Mouse (Mus musculus): Measurements from ENCODE around the gene Get4. TPM values are rescaled to one million over a fixed set of nuclear protein-coding genes. Genes with fewer than 3 reads are reported as not detected.

The Get4 gene
- polyA plus RNA-seq, 1 experiment from 2014 or later, result 113 TPM

GRCm38 (mm10) chr5:139220006-139220515 lies 32.1 kb upstream of the Get4 start:
- H3K9ac ChIP-seq, result no peak overlapping the region
- no peak overlapping the region for H3K4me3 ChIP-seq
- ATAC-seq (ENCODE audit: low FRiP score), result no peak
- H3K4me2 ChIP-seq, result no peak overlapping the region
- 92% methylated on average over 4 of the region's 4 CpGs for WGBS
- peaks cover 76% of the 10 kb centered on the region for H3K36me3 ChIP-seq
- H3K4me1 ChIP-seq (replicated peaks), result no peaks in the 10 kb centered on the region
- no peaks in the 10 kb centered on the region for H3K9me3 ChIP-seq
- no peaks in the 10 kb centered on the region for H3K27me3 ChIP-seq
- no peak overlapping the region for H3K27ac ChIP-seq

- Histone ChIP-seq H3K9me3 (no peaks in the 10 kb centered on the region), H3K27me3 (no peaks in the 10 kb centered on the region), H3K4me2 (no peak overlapping the region), H3K4me1 (replicated peaks) (no peaks in the 10 kb centered on the region), H3K36me3 (peaks cover 76% of the 10 kb centered on the region), H3K9ac (no peak overlapping the region), H3K27ac (no peak overlapping the region), H3K4me3 (no peak overlapping the region)
- ATAC-seq (ENCODE audit: low FRiP score), result no peak
- WGBS, result 95% methylated on average over 4 of the region's 4 CpGs
Measured at GRCm38 (mm10) chr5:139220610-139221009, 31.5 kb upstream of the Get4 start.

- no peaks in the 10 kb centered on the region for H3K27me3 ChIP-seq
- no peaks in the 10 kb centered on the region for H3K4me1 ChIP-seq (replicated peaks)
- no peak overlapping the region for H3K4me2 ChIP-seq
- ATAC-seq (ENCODE audit: low FRiP score), result no peak
- H3K4me3 ChIP-seq, result no peak overlapping the region
- no peaks in the 10 kb centered on the region for H3K9me3 ChIP-seq
- H3K36me3 ChIP-seq, result peaks cover 84% of the 10 kb centered on the region
- H3K9ac ChIP-seq, result no peak overlapping the region
- no peak overlapping the region for H3K27ac ChIP-seq
- WGBS, result 96% methylated on average over 10 of the region's 10 CpGs
Measured at GRCm38 (mm10) chr5:139223331-139223730, 28.8 kb upstream of the Get4 start.

- no peak overlapping the region for H3K9ac ChIP-seq
- H3K27ac ChIP-seq, result no peak overlapping the region
- no peaks in the 10 kb centered on the region for H3K4me1 ChIP-seq (replicated peaks)
- WGBS, result 97% methylated on average over 4 of the region's 4 CpGs
- H3K27me3 ChIP-seq, result no peaks in the 10 kb centered on the region
- H3K9me3 ChIP-seq, result no peaks in the 10 kb centered on the region
- H3K36me3 ChIP-seq, result peaks cover 95% of the 10 kb centered on the region
- H3K4me3 ChIP-seq, result no peak overlapping the region
- ATAC-seq (ENCODE audit: low FRiP score), result no peak
- no peak overlapping the region for H3K4me2 ChIP-seq
Measured at GRCm38 (mm10) chr5:139227236-139227635, 24.9 kb upstream of the Get4 start.

GRCm38 (mm10) chr5:139227645-139228044 lies 24.5 kb upstream of the Get4 start:
- no peak overlapping the region for H3K4me3 ChIP-seq
- H3K36me3 ChIP-seq, result peaks cover 95% of the 10 kb centered on the region
- 100% methylated on average over 2 of the region's 2 CpGs for WGBS
- H3K4me1 ChIP-seq (replicated peaks), result no peaks in the 10 kb centered on the region
- H3K4me2 ChIP-seq, result no peak overlapping the region
- ATAC-seq (ENCODE audit: low FRiP score), result no peak
- H3K9me3 ChIP-seq, result no peaks in the 10 kb centered on the region
- no peak overlapping the region for H3K27ac ChIP-seq
- H3K27me3 ChIP-seq, result no peaks in the 10 kb centered on the region
- no peak overlapping the region for H3K9ac ChIP-seq

- Histone ChIP-seq H3K36me3 (peaks cover 95% of the 10 kb centered on the region), H3K4me1 (replicated peaks) (no peaks in the 10 kb centered on the region), H3K27ac (no peak overlapping the region), H3K9me3 (no peaks in the 10 kb centered on the region), H3K4me3 (no peak overlapping the region), H3K4me2 (no peak overlapping the region), H3K27me3 (no peaks in the 10 kb centered on the region), H3K9ac (no peak overlapping the region)
- ATAC-seq (ENCODE audit: low FRiP score), result no peak
- WGBS, result 94% methylated on average over 3 of the region's 3 CpGs
Measured at GRCm38 (mm10) chr5:139228318-139228717, 23.8 kb upstream of the Get4 start.

GRCm38 (mm10) chr5:139229716-139230115 lies 22.4 kb upstream of the Get4 start:
- H3K27me3 ChIP-seq, result no peaks in the 10 kb centered on the region
- no peak overlapping the region for H3K4me3 ChIP-seq
- H3K4me2 ChIP-seq, result no peak overlapping the region
- H3K9me3 ChIP-seq, result no peaks in the 10 kb centered on the region
- H3K27ac ChIP-seq, result no peak overlapping the region
- H3K9ac ChIP-seq, result no peak overlapping the region
- H3K4me1 ChIP-seq (replicated peaks), result no peaks in the 10 kb centered on the region
- ATAC-seq (ENCODE audit: low FRiP score), result no peak
- WGBS, result 96% methylated on average over 3 of the region's 3 CpGs
- peaks cover 95% of the 10 kb centered on the region for H3K36me3 ChIP-seq

GRCm38 (mm10) chr5:139232083-139232482 lies 20.0 kb upstream of the Get4 start:
- 87% methylated on average over 3 of the region's 3 CpGs for WGBS
- peaks cover 96% of the 10 kb centered on the region for H3K36me3 ChIP-seq
- no peaks in the 10 kb centered on the region for H3K27me3 ChIP-seq
- no peaks in the 10 kb centered on the region for H3K9me3 ChIP-seq
- no peak for ATAC-seq (ENCODE audit: low FRiP score)
- no peak overlapping the region for H3K4me2 ChIP-seq
- no peak overlapping the region for H3K4me3 ChIP-seq
- H3K9ac ChIP-seq, result no peak overlapping the region
- H3K4me1 ChIP-seq (replicated peaks), result no peaks in the 10 kb centered on the region
- no peak overlapping the region for H3K27ac ChIP-seq

- WGBS, result 98% methylated on average over 4 of the region's 4 CpGs
- peaks cover 98% of the 10 kb centered on the region for H3K36me3 ChIP-seq
- ATAC-seq (ENCODE audit: low FRiP score), result no peak
Measured at GRCm38 (mm10) chr5:139234423-139234822, 17.7 kb upstream of the Get4 start.

GRCm38 (mm10) chr5:139237436-139237835 lies 14.7 kb upstream of the Get4 start:
- Histone ChIP-seq H3K4me1 (replicated peaks) (no peaks in the 10 kb centered on the region), H3K9me3 (no peaks in the 10 kb centered on the region), H3K27me3 (no peaks in the 10 kb centered on the region), H3K4me3 (no peak overlapping the region), H3K36me3 (peaks cover 99% of the 10 kb centered on the region), H3K9ac (no peak overlapping the region), H3K4me2 (no peak overlapping the region), H3K27ac (no peak overlapping the region)
- ATAC-seq (ENCODE audit: low FRiP score), result no peak
- 91% methylated on average over 4 of the region's 4 CpGs for WGBS

More at GRCm38 (mm10) chr5:139234423-139234822, 17.7 kb upstream of the Get4 start:
- H3K9me3 ChIP-seq, result no peaks in the 10 kb centered on the region
- no peak overlapping the region for H3K4me2 ChIP-seq
- no peak overlapping the region for H3K27ac ChIP-seq
- H3K9ac ChIP-seq, result no peak overlapping the region
- no peak overlapping the region for H3K4me3 ChIP-seq
- no peaks in the 10 kb centered on the region for H3K27me3 ChIP-seq
- H3K4me1 ChIP-seq (replicated peaks), result no peaks in the 10 kb centered on the region

GRCm38 (mm10) chr5:139241022-139241761 lies 10.9 kb upstream of the Get4 start:
- 94% methylated on average over 15 of the region's 15 CpGs for WGBS
- H3K4me3 ChIP-seq, result no peak overlapping the region
- H3K9ac ChIP-seq, result no peak overlapping the region
- no peak for ATAC-seq (ENCODE audit: low FRiP score)
- H3K27ac ChIP-seq, result no peak overlapping the region
- no peak overlapping the region for H3K4me2 ChIP-seq
- H3K36me3 ChIP-seq, result peaks cover 99% of the 10 kb centered on the region
- no peaks in the 10 kb centered on the region for H3K9me3 ChIP-seq
- no peaks in the 10 kb centered on the region for H3K4me1 ChIP-seq (replicated peaks)
- no peaks in the 10 kb centered on the region for H3K27me3 ChIP-seq

GRCm38 (mm10) chr5:139243384-139243783 lies 8.7 kb upstream of the Get4 start:
- no peak overlapping the region for H3K27ac ChIP-seq
- ATAC-seq (ENCODE audit: low FRiP score), result no peak
- H3K9ac ChIP-seq, result no peak overlapping the region
- H3K4me1 ChIP-seq (replicated peaks), result no peaks in the 10 kb centered on the region
- no peak overlapping the region for H3K4me2 ChIP-seq
- no peak overlapping the region for H3K4me3 ChIP-seq
- no peaks in the 10 kb centered on the region for H3K9me3 ChIP-seq
- WGBS, result 86% methylated on average over 1 of the region's 1 CpGs
- H3K36me3 ChIP-seq, result peaks cover 99% of the 10 kb centered on the region
- no peaks in the 10 kb centered on the region for H3K27me3 ChIP-seq

GRCm38 (mm10) chr5:139247767-139248166 lies 4.4 kb upstream of the Get4 start:
- H3K27me3 ChIP-seq, result no peaks in the 10 kb centered on the region
- no peak for ATAC-seq (ENCODE audit: low FRiP score)
- no peak overlapping the region for H3K4me2 ChIP-seq
- no peak overlapping the region for H3K27ac ChIP-seq
- WGBS, result 99% methylated on average over 3 of the region's 3 CpGs
- no peak overlapping the region for H3K9ac ChIP-seq
- H3K36me3 ChIP-seq, result peaks cover 76% of the 10 kb centered on the region
- peaks cover 5% of the 10 kb centered on the region for H3K4me1 ChIP-seq (replicated peaks)
- H3K9me3 ChIP-seq, result no peaks in the 10 kb centered on the region
- H3K4me3 ChIP-seq, result no peak overlapping the region
